Mouse (Mus musculus): ENCODE results near the gene Lats2. TPM values are rescaled to one million over a fixed set of nuclear protein-coding genes. Genes with fewer than 3 reads are reported as not detected.
A peak's percentile ranks its signal among the peaks of the same experiment; 100 is the strongest.
"Not testable (repeated sequence)": the region's sequence is repeated elsewhere in the genome, so short reads cannot be mapped to it uniquely, and the experiment has no call there.

Gene Lats2
- polyA plus RNA-seq, 1 experiment from 2014 or later, result 8.0 TPM

- no peak overlapping the region for H3K27ac ChIP-seq (replicated peaks)
- no peak overlapping the region for H3K4me3 ChIP-seq
- H3K27me3 ChIP-seq, result no peaks in the 10 kb centered on the region
- no peak overlapping the region for H3K4me2 ChIP-seq (replicated peaks)
- 94% methylated on average over 8 of the region's 8 CpGs for WGBS
- H3K9ac ChIP-seq (replicated peaks), result no peak overlapping the region
- ATAC-seq (replicated peaks), result no peak
- peaks cover 8% of the 10 kb centered on the region; the same call in 1 of the 2 replicates for H3K36me3 ChIP-seq
- H3K9me3 ChIP-seq, result no peaks in the 10 kb centered on the region
- no peaks in the 10 kb centered on the region for H3K4me1 ChIP-seq
Observed at GRCm38 (mm10) chr14:57690681-57691080, 67.5 kb downstream of the Lats2 start.

GRCm38 (mm10) chr14:57688066-57688465 is 70.1 kb downstream of the Lats2 start:
- H3K27me3 ChIP-seq; H3K9me3 ChIP-seq; H3K4me2 ChIP-seq (replicated peaks); H3K27ac ChIP-seq (replicated peaks); H3K4me1 ChIP-seq; H3K4me3 ChIP-seq; H3K9ac ChIP-seq (replicated peaks); ATAC-seq (replicated peaks); H3K36me3 ChIP-seq: not testable (repeated sequence)
- 93% methylated on average over 7 of the region's 7 CpGs for whole genome bisulfite sequencing

GRCm38 (mm10) chr14:57687441-57687840 is 70.7 kb downstream of the Lats2 start:
- ATAC-seq (replicated peaks), result no peak
- Histone ChIP-seq H3K27me3 (no peaks in the 10 kb centered on the region), H3K9me3 (no peaks in the 10 kb centered on the region), H3K4me1 (no peaks in the 10 kb centered on the region), H3K4me2 (replicated peaks) (no peak overlapping the region), H3K4me3 (no peak overlapping the region), H3K9ac (replicated peaks) (no peak overlapping the region), H3K36me3 (0 out of 2 replicates have a peak, but pooled peaks cover 3% of the 10 kb centered on the region), H3K27ac (replicated peaks) (no peak overlapping the region)
- WGBS, result 87% methylated on average over 5 of the region's 5 CpGs

- no peaks in the 10 kb centered on the region for H3K27me3 ChIP-seq
- 0 out of 2 replicates have a peak, but pooled peaks cover 3% of the 10 kb centered on the region for H3K36me3 ChIP-seq
- H3K4me3 ChIP-seq, result no peak overlapping the region
Observed at GRCm38 (mm10) chr14:57686647-57687046, 71.5 kb downstream of the Lats2 start.

GRCm38 (mm10) chr14:57684579-57684978 is 73.6 kb downstream of the Lats2 start:
- peak; percentile 64; the same call in 1 of the 2 replicates for ATAC-seq (replicated peaks)
- H3K36me3 ChIP-seq, result no peaks in the 10 kb centered on the region
- WGBS, result 5% methylated on average over 1 of the region's 1 CpGs

More at GRCm38 (mm10) chr14:57686647-57687046, 71.5 kb downstream of the Lats2 start:
- H3K4me1 ChIP-seq, result no peaks in the 10 kb centered on the region
- 88% methylated on average over 6 of the region's 6 CpGs for WGBS
- H3K27ac ChIP-seq (replicated peaks), result no peak overlapping the region
- ATAC-seq (replicated peaks), result no peak
- no peak overlapping the region for H3K9ac ChIP-seq (replicated peaks)
- H3K4me2 ChIP-seq (replicated peaks), result no peak overlapping the region
- no peaks in the 10 kb centered on the region for H3K9me3 ChIP-seq

GRCm38 (mm10) chr14:57682751-57683150 is 75.4 kb downstream of the Lats2 start:
- H3K9me3 ChIP-seq, result no peaks in the 10 kb centered on the region
- no peak overlapping the region for H3K4me2 ChIP-seq (replicated peaks)
- ATAC-seq (replicated peaks), result no peak
- H3K4me3 ChIP-seq, result no peak overlapping the region
- no peaks in the 10 kb centered on the region for H3K27me3 ChIP-seq
- no peaks in the 10 kb centered on the region for H3K4me1 ChIP-seq
- H3K27ac ChIP-seq (replicated peaks), result no peak overlapping the region
- WGBS, result 87% methylated on average over 4 of the region's 4 CpGs
- no peaks in the 10 kb centered on the region for H3K36me3 ChIP-seq
- no peak overlapping the region for H3K9ac ChIP-seq (replicated peaks)

More at GRCm38 (mm10) chr14:57684579-57684978, 73.6 kb downstream of the Lats2 start:
- Histone ChIP-seq H3K4me3 (no peak overlapping the region), H3K27ac (replicated peaks) (no peak overlapping the region), H3K9me3 (no peaks in the 10 kb centered on the region), H3K9ac (replicated peaks) (no peak overlapping the region), H3K4me1 (no peaks in the 10 kb centered on the region), H3K27me3 (no peaks in the 10 kb centered on the region), H3K4me2 (replicated peaks) (no peak overlapping the region)

- ATAC-seq (replicated peaks), result peak; percentile 88
- H3K4me3 ChIP-seq, result no peak overlapping the region
- 46% methylated on average over 5 of the region's 5 CpGs for WGBS
Observed at GRCm38 (mm10) chr14:57679958-57680535, 78.1 kb downstream of the Lats2 start.

GRCm38 (mm10) chr14:57679523-57679922 is 78.7 kb downstream of the Lats2 start:
- Histone ChIP-seq H3K36me3 (no peaks in the 10 kb centered on the region), H3K9me3 (no peaks in the 10 kb centered on the region), H3K4me2 (replicated peaks) (no peak overlapping the region), H3K9ac (replicated peaks) (no peak overlapping the region), H3K4me3 (no peak overlapping the region), H3K4me1 (no peaks in the 10 kb centered on the region), H3K27me3 (no peaks in the 10 kb centered on the region), H3K27ac (replicated peaks) (no peak overlapping the region)
- peak; percentile 48; the same call in 1 of the 2 replicates for ATAC-seq (replicated peaks)
- WGBS, result 40% methylated on average over 1 of the region's 1 CpGs

More at GRCm38 (mm10) chr14:57679958-57680535, 78.1 kb downstream of the Lats2 start:
- H3K36me3 ChIP-seq, result no peaks in the 10 kb centered on the region
- H3K4me2 ChIP-seq (replicated peaks), result no peak overlapping the region
- no peaks in the 10 kb centered on the region for H3K4me1 ChIP-seq
- H3K27ac ChIP-seq (replicated peaks), result no peak overlapping the region
- H3K27me3 ChIP-seq, result no peaks in the 10 kb centered on the region
- H3K9ac ChIP-seq (replicated peaks), result no peak overlapping the region
- no peaks in the 10 kb centered on the region for H3K9me3 ChIP-seq

- no peak overlapping the region for H3K4me3 ChIP-seq
- no peak for ATAC-seq (replicated peaks)
- H3K9me3 ChIP-seq, result no peaks in the 10 kb centered on the region
- no peak overlapping the region for H3K4me2 ChIP-seq (replicated peaks)
- H3K36me3 ChIP-seq, result no peaks in the 10 kb centered on the region
- no peak overlapping the region for H3K27ac ChIP-seq (replicated peaks)
- 54% methylated on average over 2 of the region's 2 CpGs for WGBS
- no peaks in the 10 kb centered on the region for H3K4me1 ChIP-seq
- H3K27me3 ChIP-seq, result no peaks in the 10 kb centered on the region
- no peak overlapping the region for H3K9ac ChIP-seq (replicated peaks)
Observed at GRCm38 (mm10) chr14:57675481-57675880, 82.7 kb downstream of the Lats2 start.

- Histone ChIP-seq H3K27ac (replicated peaks) (peak overlapping the region; percentile 96), H3K4me1 (peaks cover 30% of the 10 kb centered on the region), H3K4me3 (peak overlapping the region; percentile 82), H3K27me3 (no peaks in the 10 kb centered on the region), H3K36me3 (no peaks in the 10 kb centered on the region), H3K9me3 (no peaks in the 10 kb centered on the region), H3K9ac (replicated peaks) (peak overlapping the region; percentile 90), H3K4me2 (replicated peaks) (peak overlapping the region; percentile 85)
- 12% methylated on average over 10 of the region's 10 CpGs for WGBS
- no peak for ATAC-seq (replicated peaks)
Observed at GRCm38 (mm10) chr14:57665628-57665950, 92.6 kb downstream of the Lats2 start.

GRCm38 (mm10) chr14:57664822-57665627 is 93.2 kb downstream of the Lats2 start, which contains the start of gene Xpo4:
TSS of gene Xpo4 (minus strand) at chr14:57665430.
- under 1% methylated on average over 73 of the region's 80 CpGs for WGBS

GRCm38 (mm10) chr14:57664311-57664821 is 93.8 kb downstream of the Lats2 start:
- ATAC-seq (replicated peaks), result peak; percentile 71
- H3K4me3 ChIP-seq, result peak overlapping the region; percentile 82
- no peaks in the 10 kb centered on the region for H3K9me3 ChIP-seq
- H3K4me1 ChIP-seq, result peaks cover 30% of the 10 kb centered on the region
- peak overlapping the region; percentile 85 for H3K4me2 ChIP-seq (replicated peaks)
- 0% methylated on average over 19 of the region's 19 CpGs for WGBS
- peak overlapping the region; percentile 96 for H3K27ac ChIP-seq (replicated peaks)
- H3K9ac ChIP-seq (replicated peaks), result peak overlapping the region; percentile 90
- no peaks in the 10 kb centered on the region for H3K36me3 ChIP-seq
- H3K27me3 ChIP-seq, result no peaks in the 10 kb centered on the region

More at GRCm38 (mm10) chr14:57664822-57665627, 93.2 kb downstream of the Lats2 start, which contains the start of gene Xpo4:
- no peaks in the 10 kb centered on the region for H3K27me3 ChIP-seq
- peak within 1 kb of the TSS; percentile 90 for H3K9ac ChIP-seq (replicated peaks)
- H3K4me1 ChIP-seq, result peaks cover 30% of the 10 kb centered on the region
- H3K36me3 ChIP-seq, result no peaks in the 10 kb centered on the region
- no peaks in the 10 kb centered on the region for H3K9me3 ChIP-seq
- ATAC-seq (replicated peaks), result peak; percentile 97
- H3K27ac ChIP-seq (replicated peaks), result peak within 1 kb of the TSS; percentile 96
- H3K4me3 ChIP-seq, result peak within 1 kb of the TSS; percentile 82
- peak within 1 kb of the TSS; percentile 85 for H3K4me2 ChIP-seq (replicated peaks)
